Mouse (Mus musculus): Measurements from ENCODE around the gene Tent5c. TPM values are rescaled to one million over a fixed set of nuclear protein-coding genes. Genes with fewer than 3 reads are reported as not detected.

Gene Tent5c
- polyA plus RNA-seq, 1 experiment from 2014 or later = 8.0 TPM

DNA sequence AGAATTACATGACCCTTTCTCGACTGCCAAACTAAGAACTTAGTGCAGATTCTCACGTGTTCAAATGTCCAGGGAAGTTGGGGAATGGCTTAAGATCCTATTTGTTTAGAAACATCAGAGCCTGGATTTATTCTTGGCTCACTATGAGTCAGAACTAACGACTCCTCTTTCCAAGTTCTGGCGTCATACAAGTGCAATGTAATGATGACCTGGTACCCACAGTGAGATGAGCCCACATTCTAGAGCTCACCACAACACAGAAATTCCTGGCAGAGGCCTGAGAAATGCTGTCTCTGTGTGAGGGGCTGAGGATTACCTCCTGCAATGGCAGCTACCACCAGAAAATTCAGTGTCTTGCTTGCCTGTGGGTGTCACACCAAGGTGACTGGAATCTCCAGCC, 18.1 kb upstream of the Tent5c start:
- H3K4me3 ChIP-seq = no peak overlapping the region
- no peaks in the 10 kb centered on the region for H3K27me3 ChIP-seq
- no peak overlapping the region for H3K27ac ChIP-seq (replicated peaks)
- no peak for ATAC-seq (ENCODE audit: low FRiP score, low read depth)
- 82% methylated on average over 4 of the region's 4 CpGs for WGBS
- H3K36me3 ChIP-seq = no peaks in the 10 kb centered on the region
- H3K4me1 ChIP-seq = no peaks in the 10 kb centered on the region
- H3K4me2 ChIP-seq (replicated peaks) = no peak overlapping the region
- no peaks in the 10 kb centered on the region for H3K9me3 ChIP-seq
- no peak overlapping the region for H3K9ac ChIP-seq (replicated peaks)

DNA sequence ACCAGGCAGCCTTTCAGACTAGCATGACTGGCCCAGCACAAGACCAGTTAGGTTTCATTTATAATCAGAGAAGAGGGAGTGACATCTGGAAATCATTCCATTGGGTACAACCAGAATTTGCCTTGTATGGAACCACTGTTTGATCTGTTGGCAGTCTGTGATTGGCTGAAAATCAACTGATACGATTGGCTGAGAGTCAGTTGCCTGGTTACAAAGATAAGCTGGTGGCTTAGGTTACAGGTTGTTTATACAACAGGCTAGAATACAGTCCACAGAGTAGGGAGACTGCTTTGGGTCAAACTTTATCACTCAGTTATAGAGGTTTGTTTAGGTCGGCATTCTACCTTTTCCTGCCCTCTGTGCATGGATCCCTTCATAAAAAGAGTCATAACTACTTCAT, 17.6 kb upstream of the Tent5c start:
- Histone ChIP-seq H3K4me1 (no peaks in the 10 kb centered on the region), H3K27ac (replicated peaks) (no peak overlapping the region), H3K9me3 (no peaks in the 10 kb centered on the region), H3K27me3 (no peaks in the 10 kb centered on the region), H3K9ac (replicated peaks) (no peak overlapping the region), H3K36me3 (no peaks in the 10 kb centered on the region), H3K4me3 (no peak overlapping the region), H3K4me2 (replicated peaks) (no peak overlapping the region)
- 88% methylated on average over 2 of the region's 2 CpGs for WGBS
- ATAC-seq (ENCODE audit: low FRiP score, low read depth) = no peak

DNA sequence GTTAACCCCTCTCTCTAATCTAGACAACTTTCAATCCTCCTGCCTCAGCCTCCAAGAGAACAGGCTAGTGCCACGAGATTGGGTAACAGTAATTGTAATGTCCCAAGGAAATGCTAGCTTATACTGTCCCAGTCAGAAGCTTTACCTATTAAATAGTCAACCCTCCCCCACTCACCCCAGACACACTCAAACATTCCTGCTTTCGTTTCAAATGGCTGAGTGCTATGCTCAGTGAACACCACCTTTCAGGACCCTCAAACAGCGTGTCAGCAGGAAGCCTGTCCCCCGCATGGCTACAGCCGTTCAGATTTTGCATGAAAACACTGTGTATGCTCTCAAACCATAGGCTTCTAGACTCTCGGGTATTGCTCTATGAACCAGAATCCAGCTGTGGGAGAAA, 14.8 kb upstream of the Tent5c start:
- 81% methylated on average over 6 of the region's 6 CpGs for WGBS
- Histone ChIP-seq H3K27me3 (no peaks in the 10 kb centered on the region), H3K36me3 (no peaks in the 10 kb centered on the region), H3K4me2 (replicated peaks) (no peak overlapping the region), H3K4me1 (no peaks in the 10 kb centered on the region), H3K4me3 (no peak overlapping the region), H3K27ac (replicated peaks) (no peak overlapping the region), H3K9ac (replicated peaks) (no peak overlapping the region), H3K9me3 (0 out of 2 replicates have a peak, but pooled peaks cover 4% of the 10 kb centered on the region)
- ATAC-seq (ENCODE audit: low FRiP score, low read depth) = no peak

DNA sequence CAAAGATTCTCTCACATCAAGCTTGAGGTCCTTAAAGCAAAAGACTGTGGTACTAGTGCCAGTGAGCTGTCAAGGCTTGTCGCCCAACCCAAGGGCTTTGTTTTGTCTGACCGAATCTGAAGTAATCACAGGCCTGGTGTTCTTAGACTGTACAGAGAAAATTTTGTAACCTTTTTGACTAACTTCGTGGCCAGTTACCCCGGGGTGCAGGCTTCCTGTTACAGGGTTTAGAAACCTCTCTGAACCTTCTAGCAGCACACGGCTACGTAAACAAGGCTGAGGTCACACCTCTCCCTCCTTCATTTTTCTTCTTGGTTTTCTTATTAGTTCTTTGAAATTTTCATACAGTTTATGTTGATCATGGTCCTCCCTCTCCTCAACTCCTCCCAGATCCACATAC, 13.4 kb upstream of the Tent5c start:
- H3K9ac ChIP-seq (replicated peaks) = no peak overlapping the region
- 91% methylated on average over 6 of the region's 6 CpGs for WGBS
- H3K4me1 ChIP-seq = no peaks in the 10 kb centered on the region
- no peaks in the 10 kb centered on the region for H3K27me3 ChIP-seq
- no peak overlapping the region for H3K27ac ChIP-seq (replicated peaks)
- ATAC-seq (ENCODE audit: low FRiP score, low read depth) = no peak
- H3K9me3 ChIP-seq = 0 out of 2 replicates have a peak, but pooled peaks cover 4% of the 10 kb centered on the region
- H3K4me2 ChIP-seq (replicated peaks) = no peak overlapping the region
- H3K4me3 ChIP-seq = no peak overlapping the region
- H3K36me3 ChIP-seq = no peaks in the 10 kb centered on the region

DNA sequence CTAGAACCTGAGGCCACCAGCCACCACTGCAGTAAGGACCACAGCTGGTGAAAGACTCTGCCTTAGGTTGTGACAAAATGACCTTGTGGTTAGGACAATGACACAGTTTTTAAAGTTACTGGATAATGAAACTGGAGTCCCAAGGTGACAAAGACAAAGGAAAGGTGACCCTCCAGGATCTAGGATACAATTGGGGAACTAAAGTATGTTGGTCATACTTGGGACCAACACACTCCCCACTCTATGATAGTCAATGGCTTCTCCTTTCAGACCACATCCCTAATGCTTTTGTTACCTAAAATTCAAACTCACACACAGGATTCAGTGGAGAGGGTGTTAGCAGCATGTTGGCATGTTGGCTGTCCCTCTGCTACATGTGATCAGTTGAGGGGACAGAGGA, 12.8 kb upstream of the Tent5c start:
- Histone ChIP-seq H3K27me3 (no peaks in the 10 kb centered on the region), H3K36me3 (no peaks in the 10 kb centered on the region), H3K4me1 (no peaks in the 10 kb centered on the region), H3K9ac (replicated peaks) (no peak overlapping the region), H3K9me3 (0 out of 2 replicates have a peak, but pooled peaks cover 4% of the 10 kb centered on the region), H3K4me2 (replicated peaks) (no peak overlapping the region), H3K4me3 (no peak overlapping the region), H3K27ac (replicated peaks) (no peak overlapping the region)
- ATAC-seq (ENCODE audit: low FRiP score, low read depth) = no peak

DNA sequence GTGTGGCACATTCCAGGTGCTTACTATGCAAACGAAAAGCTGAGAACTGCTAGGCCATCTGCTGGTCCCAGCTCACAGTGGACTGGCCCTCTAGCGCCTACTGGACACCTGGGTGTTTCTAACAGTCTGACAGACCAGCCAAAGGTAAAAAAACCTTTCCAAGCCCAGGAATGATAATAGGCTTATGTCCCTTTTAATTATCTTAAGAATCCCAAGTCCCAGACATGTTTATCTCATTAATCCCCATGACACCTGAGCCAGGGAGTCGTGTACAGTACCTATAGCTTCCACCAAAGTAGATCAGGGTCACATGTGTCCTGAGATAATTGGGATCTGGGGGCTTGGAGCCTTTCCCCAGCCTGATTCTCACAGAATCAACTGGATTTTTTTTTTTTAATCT, 7.0 kb upstream of the Tent5c start:
- Histone ChIP-seq H3K4me1 (no peaks in the 10 kb centered on the region), H3K36me3 (no peaks in the 10 kb centered on the region), H3K27me3 (0 out of 2 replicates have a peak, but pooled peaks cover 3% of the 10 kb centered on the region), H3K4me3 (no peak overlapping the region), H3K4me2 (replicated peaks) (no peak overlapping the region), H3K9me3 (0 out of 2 replicates have a peak, but pooled peaks cover 4% of the 10 kb centered on the region), H3K9ac (replicated peaks) (no peak overlapping the region), H3K27ac (replicated peaks) (no peak overlapping the region)
- WGBS = 77% methylated on average over 3 of the region's 3 CpGs
- no peak for ATAC-seq (ENCODE audit: low FRiP score, low read depth)

DNA sequence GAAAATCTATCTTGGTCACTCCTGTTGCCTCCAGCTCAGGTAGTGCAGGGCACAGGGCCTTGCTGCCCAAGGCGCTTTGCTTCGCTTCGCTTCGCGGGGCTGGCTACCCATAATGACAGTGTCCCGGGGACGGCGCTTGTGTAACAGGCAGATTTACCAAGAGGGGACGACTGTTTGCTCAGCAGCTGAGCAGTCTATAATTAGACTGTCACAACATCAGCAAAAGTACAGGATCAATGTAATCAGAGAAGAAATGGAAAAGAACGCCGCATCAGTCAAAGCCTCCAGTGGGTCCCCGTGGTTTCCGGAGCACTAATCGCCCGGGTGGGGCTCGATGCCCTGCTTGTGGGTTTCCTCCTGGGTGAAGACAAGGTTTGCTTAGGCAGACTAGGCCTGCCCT, 6.3 kb upstream of the Tent5c start:
- Histone ChIP-seq H3K9ac (replicated peaks) (no peak overlapping the region), H3K9me3 (0 out of 2 replicates have a peak, but pooled peaks cover 2% of the 10 kb centered on the region), H3K4me2 (replicated peaks) (no peak overlapping the region), H3K4me1 (peaks cover 1% of the 10 kb centered on the region), H3K4me3 (no peak overlapping the region), H3K27me3 (peaks cover 5% of the 10 kb centered on the region), H3K36me3 (no peaks in the 10 kb centered on the region), H3K27ac (replicated peaks) (no peak overlapping the region)
- no peak for ATAC-seq (ENCODE audit: low FRiP score, low read depth)
- WGBS = 89% methylated on average over 16 of the region's 16 CpGs

DNA sequence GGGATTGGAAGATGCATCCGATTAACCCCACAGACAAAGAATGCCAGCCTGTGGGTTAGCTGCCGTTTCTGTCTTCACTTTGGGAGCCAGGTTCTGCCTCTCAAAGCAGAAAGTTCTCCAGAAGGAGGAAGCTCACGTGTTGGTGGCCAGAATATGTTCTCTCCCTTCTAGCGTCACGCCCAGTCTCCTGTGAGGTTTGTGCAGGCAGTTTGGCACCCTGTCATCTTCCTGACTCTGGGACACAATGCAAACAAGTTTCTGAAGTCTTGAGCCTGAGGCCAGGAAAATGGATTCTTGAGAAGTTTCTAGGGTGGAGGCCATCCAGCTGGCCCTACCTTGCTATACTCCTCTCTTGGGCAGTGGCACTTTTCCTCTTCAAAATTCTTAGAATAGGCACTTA, 5.8 kb upstream of the Tent5c start:
- no peak overlapping the region for H3K9ac ChIP-seq (replicated peaks)
- H3K36me3 ChIP-seq = no peaks in the 10 kb centered on the region
- H3K9me3 ChIP-seq = no peaks in the 10 kb centered on the region
- H3K27ac ChIP-seq (replicated peaks) = no peak overlapping the region
- WGBS = 84% methylated on average over 5 of the region's 5 CpGs
- peaks cover 7% of the 10 kb centered on the region for H3K4me1 ChIP-seq
- H3K27me3 ChIP-seq = peaks cover 11% of the 10 kb centered on the region
- no peak for ATAC-seq (ENCODE audit: low FRiP score, low read depth)
- no peak overlapping the region for H3K4me2 ChIP-seq (replicated peaks)
- no peak overlapping the region for H3K4me3 ChIP-seq

DNA sequence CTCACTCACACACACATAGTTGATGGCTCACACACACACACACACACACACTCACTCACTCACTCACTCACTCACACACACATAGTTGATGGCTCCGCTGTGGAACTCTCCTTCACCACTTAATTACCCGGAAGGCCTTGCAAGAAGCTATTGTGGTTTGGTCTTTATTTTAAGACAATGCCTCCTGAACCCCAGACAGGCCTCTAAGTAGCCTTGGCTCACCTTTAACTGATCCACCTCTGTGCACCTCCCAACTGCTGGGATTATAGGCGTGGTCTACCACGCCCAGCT, 831 bp upstream of the Tent5c start:
- H3K4me2 ChIP-seq (replicated peaks) = peak overlapping the region; percentile 99

DNA sequence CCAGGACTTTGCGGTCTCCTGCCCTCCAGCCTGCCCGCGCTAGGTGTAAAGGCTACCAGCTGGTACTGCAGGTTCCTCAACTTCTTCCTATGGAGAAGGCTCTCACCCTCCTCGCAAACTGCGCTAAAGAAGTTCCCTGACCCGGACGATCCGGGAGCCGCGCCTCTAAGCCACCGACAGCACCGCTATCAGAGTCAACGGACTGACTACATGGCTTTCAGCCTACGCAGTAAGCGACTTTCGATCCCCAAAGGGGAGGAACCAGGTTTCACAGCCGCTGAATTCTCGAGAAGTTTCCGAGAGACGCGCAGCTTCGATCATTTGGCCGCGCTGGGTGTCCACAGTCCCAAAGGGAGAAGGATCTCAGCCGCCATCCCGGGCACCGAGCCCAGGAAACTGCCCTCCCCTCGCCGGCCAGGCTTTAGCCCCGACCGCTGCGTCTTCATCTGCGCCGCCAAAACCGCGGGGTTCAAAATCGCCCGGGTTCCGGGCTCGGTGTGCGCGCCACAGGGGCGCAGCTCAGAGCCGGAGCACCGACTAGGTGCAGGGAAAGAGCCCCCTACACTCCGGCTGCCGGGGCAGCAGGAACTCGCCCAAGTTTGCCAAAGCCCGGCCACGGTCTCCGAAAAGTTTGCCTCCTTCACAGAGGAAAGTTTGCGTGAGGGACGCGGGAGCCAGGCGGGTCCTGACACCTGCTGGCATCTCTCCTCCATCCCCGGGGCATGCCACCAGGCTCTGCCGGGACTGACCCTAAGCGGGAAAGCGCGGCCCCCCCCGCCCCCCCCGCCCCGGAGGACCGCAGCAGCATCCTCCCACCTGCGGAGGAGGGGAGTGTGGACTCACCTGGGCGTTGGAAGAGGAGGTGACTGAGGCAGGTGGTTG, 632 bp downstream of the Tent5c start:
- peaks cover 17% of the 10 kb centered on the region for H3K4me1 ChIP-seq
- peak; percentile 50 for ATAC-seq (ENCODE audit: low FRiP score, low read depth)
- H3K9me3 ChIP-seq = no peaks in the 10 kb centered on the region
- peaks cover 57% of the 10 kb centered on the region for H3K27me3 ChIP-seq
- H3K4me2 ChIP-seq (replicated peaks) = peak overlapping the region; percentile 99
- H3K27ac ChIP-seq (replicated peaks) = no peak overlapping the region
- H3K9ac ChIP-seq (replicated peaks) = peak overlapping the region; percentile 59
- H3K36me3 ChIP-seq = no peaks in the 10 kb centered on the region
- peak overlapping the region; percentile 69 for H3K4me3 ChIP-seq
- under 1% methylated on average over 65 of the region's 66 CpGs for WGBS

More for the DNA sequence above, 831 bp upstream of the Tent5c start:
- WGBS = 14% methylated on average over 4 of the region's 4 CpGs
- ATAC-seq (ENCODE audit: low FRiP score, low read depth) = peak; percentile 10; the same call in 1 of the 2 replicates
- H3K9ac ChIP-seq (replicated peaks) = peak overlapping the region; percentile 59; the same call in 1 of the 2 replicates
- no peaks in the 10 kb centered on the region for H3K36me3 ChIP-seq
- H3K27me3 ChIP-seq = peaks cover 53% of the 10 kb centered on the region
- H3K4me1 ChIP-seq = peaks cover 17% of the 10 kb centered on the region
- H3K9me3 ChIP-seq = no peaks in the 10 kb centered on the region
- H3K27ac ChIP-seq (replicated peaks) = no peak overlapping the region
- peak overlapping the region; percentile 69 for H3K4me3 ChIP-seq

DNA sequence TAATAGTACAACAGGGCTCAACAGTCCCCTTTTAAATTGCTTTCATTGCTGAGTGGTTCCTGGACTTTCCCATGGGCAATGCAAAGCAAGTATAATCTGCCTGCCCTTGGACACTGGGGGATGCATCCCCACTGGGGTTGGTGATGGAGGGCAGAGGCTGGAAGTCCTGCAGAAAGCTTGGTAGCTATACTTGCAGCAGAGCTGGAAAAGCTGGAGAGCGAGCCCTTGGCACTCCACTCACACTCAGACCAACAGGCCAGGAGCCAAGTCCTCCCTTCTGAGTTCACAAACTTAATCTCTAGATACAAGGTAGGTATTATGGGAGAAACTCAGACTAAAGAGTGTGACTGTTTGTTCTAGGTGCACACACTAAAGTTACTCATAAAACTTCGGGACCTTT, 2.1 kb downstream of the Tent5c start:
- Histone ChIP-seq H3K27me3 (peaks cover 55% of the 10 kb centered on the region), H3K36me3 (no peaks in the 10 kb centered on the region), H3K4me1 (peaks cover 17% of the 10 kb centered on the region), H3K9me3 (no peaks in the 10 kb centered on the region), H3K27ac (replicated peaks) (no peak overlapping the region), H3K4me2 (replicated peaks) (peak overlapping the region; percentile 99; the same call in 1 of the 2 replicates), H3K9ac (replicated peaks) (no peak overlapping the region), H3K4me3 (0 out of 2 replicates have a peak overlapping the region, but pooled peaks have one; percentile 69)
- 85% methylated on average over 2 of the region's 2 CpGs for WGBS
- ATAC-seq (ENCODE audit: low FRiP score, low read depth) = no peak

DNA sequence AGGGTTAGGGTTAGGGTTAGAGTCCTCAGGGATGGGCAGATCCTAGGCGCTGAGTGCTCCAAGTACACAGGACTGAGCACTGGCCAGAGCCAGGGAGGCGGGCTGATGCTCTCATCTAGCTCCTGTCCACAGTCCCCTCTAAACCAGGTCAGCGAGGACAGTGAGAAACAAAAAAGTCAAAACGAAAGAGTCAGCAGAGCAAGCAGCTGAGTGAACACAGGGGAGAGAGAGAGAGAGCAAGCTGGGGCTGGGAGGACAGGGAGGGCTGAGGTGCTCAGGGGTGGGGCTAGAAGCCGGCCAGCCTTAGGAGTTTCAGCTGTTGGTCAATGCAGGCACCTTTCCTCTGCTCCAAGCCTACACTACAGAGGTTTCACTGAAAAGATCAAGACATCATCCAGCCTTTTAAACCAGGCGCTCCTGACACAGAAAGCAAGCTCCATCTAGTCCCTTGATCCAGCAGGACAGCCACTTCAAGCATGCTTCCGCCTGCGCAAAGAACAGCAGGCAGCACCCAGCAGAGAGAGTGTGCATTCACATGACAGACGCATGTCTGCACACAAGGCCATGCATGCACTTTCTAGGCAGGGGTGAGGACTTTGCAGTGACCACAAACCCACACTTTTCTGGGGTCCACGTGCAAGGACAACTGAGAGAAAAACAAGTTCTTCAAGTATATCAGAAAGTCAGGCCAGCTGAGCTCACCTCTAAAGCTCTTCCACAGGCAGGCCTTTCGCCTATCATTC, 3.6 kb downstream of the Tent5c start:
- Histone ChIP-seq H3K27me3 (peaks cover 53% of the 10 kb centered on the region), H3K4me3 (no peak overlapping the region), H3K9ac (replicated peaks) (no peak overlapping the region), H3K4me1 (peaks cover 17% of the 10 kb centered on the region), H3K9me3 (no peaks in the 10 kb centered on the region), H3K36me3 (no peaks in the 10 kb centered on the region), H3K4me2 (replicated peaks) (no peak overlapping the region), H3K27ac (replicated peaks) (no peak overlapping the region)
- no peak for ATAC-seq (ENCODE audit: low FRiP score, low read depth)
- 42% methylated on average over 11 of the region's 11 CpGs for WGBS
